Mouse (Mus musculus): Measurements from ENCODE around the gene Spint3.
"Not testable (repeated sequence)": the region's sequence is repeated elsewhere in the genome, so short reads cannot be mapped to it uniquely, and the experiment has no call there.

Spint3 gene

DNA sequence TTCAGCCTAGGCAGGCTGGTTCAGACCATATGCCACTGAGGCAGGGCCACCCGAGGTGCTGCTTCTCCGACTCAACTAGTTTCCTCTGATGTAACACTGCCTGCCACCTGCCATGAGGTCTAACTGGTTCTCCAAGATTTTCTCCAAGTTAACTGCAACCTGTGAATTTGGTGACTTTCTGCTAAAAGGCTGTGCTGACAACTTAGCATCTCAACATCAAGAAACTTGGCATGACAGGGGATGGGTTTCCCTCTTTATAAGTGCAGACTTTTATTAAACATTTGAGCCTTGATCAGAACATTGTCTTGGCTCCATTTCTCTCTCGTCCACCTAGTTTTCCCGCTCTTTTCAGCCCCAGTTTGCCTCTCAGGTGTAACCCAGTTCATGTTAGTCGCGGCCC is at the start of gene Spint3:
TSS of gene Spint3 (minus strand) at position 101 of the 400 bp plus-strand sequence.
- not testable (repeated sequence) for DNase-seq (ENCODE audit: low read depth)

DNA sequence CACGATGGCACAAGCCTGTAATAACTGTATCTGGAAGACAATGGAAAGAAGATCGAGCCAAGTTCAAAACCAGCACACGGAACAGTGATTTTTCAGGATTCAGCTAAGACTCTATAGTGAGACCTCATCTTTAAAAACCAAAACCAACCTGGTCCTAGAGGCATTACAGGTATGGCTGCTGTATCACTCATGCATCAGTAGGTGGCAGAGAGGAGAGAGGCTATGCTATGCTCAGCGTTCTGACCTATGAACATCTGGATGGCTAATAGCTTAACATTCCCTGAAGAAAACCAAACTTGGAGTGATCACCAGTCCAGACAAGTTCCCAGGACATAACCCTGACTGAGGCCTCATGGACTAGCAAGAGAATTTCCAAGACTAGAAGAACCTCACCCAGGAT is 48.5 kb upstream of the Spint3 start:
- no peak for DNase-seq (ENCODE audit: low read depth)

DNA sequence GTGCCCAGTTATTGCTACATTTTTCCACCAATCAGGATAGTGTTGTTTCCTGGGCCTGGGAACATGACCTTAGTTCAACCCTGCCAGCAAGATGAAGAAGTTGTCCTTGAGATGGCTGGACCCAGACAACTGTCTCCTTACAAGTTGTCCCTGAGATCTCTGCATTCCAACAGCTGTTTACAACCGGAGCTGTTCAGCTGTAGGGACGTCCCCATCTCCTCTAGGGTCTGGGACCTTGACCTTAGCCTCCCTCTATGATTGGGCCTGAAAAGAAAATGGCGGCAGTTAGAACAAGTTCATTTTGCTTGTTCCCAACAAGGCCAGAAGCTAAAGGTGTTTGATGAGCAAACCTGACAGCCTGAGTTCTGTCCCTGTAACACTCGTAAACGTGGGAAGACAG is 45.8 kb upstream of the Spint3 start:
- DNase-seq (ENCODE audit: low read depth), result no peak

DNA sequence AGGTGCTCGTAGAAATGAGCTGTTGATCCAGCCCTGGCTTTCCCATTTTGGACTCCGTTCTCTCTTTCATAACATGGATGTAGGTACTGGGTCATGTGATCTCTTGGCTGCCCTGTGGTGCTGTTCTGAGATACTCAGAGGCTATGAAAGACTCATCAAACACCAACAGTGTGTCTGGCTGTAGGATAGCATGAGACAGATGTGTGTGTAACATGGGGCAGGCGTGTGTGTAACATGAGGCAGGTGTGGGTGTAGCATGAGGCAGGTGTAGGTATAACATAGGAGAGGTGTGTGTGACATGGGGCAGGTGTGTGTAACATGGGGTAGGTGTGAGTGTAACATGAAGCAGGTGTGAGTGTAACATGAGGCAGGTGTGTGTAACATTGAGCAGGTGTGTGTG is 42.1 kb upstream of the Spint3 start:
- DNase-seq (ENCODE audit: low read depth), result no peak

DNA sequence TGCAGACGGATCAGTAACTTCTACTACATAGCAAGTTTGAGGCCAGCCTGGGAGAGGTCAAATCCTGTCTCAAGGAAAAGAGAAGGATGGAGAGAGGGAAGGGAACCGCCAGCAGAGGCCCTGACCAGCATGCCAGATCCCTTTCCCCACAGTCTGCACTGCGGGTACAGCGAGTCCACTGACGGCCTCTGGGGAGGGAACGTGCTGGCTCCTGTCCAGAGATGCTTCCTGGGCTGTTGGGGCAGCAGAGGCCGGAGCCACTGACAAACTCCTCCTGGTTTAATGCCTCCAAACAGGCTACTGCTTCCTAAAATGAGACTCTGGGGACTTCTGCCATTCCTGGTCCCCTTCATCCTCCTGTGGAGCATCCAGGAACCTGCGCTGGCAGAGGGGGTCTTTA is 40.2 kb upstream of the Spint3 start, which contains the start of the genes Wfdc6b and Wfdc8:
TSS of gene Wfdc6b (plus strand) at position 52 of the 400 bp plus-strand sequence.
TSS of gene Wfdc8 (minus strand) at position 156 of the 400 bp plus-strand sequence.
- not testable (repeated sequence) for DNase-seq (ENCODE audit: low read depth)

DNA sequence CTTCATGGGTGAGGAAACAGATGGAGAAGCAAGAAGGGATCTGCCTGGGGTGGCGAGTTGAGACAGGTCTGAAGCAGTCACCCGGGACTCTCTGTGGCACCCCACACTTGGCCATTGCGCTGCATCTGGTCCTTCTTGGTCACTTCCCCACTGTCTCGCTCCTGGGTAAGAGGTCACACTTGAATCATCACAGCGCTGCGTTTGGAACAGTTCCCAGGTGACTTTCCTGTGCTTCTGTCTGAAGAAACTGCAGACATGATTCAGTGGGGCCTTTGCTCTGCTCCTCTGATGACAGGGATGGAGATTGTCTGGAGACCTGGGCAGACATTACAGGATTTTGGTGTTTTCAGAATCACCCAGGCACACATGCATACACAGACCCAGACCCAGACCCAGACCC is 35.5 kb upstream of the Spint3 start:
- DNase-seq (ENCODE audit: low read depth), result no peak

DNA sequence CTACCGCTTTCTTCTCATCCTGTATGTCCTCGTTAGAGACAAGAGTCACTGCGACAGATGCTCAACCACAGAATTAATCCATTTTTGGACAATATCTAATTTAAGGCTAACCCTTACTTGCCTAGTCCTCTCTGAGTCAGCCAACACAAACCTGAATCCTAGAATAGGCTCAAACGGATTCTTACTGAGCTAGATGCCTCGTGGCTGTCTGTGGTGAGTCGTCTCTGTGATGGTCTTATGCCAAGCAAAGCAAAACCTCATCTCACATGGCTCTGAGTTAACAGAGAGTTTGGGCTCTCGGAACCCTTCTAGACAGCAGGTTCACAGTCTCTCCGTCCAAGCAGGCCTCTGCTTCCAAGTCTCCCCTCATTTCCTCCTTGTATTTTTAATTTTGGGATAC is 31.2 kb upstream of the Spint3 start:
- DNase-seq (ENCODE audit: low read depth), result no peak

DNA sequence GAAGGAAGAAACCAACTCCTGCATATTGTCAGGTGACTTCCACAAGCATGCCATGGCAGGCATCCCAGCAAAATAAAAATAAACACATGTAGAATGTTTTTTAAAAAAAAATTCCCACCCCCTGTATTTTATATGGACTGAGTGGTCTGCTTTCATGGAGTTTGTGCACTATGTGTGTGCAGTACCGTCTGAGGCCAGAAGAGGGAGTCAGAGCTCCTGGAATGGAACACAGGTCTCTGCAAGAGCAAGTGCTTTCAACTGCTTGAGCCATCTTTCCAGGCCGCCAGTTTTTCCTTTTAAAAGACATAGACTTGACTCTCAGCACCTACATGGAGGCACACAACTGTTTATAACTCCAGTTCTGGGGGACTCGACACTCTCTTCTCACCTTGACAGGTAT is 30.2 kb upstream of the Spint3 start:
- no peak for DNase-seq (ENCODE audit: low read depth)

DNA sequence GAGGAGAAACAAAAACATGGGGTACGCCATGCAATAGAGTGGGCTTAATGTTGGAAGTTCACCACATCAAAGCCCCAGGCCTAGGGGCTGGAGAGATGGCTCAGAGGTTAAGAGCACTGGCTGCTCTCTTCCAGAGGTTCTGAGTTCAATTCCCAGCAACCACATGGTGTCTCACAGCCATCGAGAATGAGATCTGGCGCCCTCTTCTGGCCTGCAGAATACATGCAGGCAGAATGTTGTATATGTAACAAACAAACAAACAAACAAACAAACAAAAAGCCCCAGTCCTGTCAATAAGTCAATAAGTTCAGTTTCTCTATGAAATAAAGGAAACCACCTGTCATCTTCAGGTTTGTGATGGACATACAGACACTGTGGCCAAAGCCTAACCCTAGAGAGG is 26.9 kb upstream of the Spint3 start:
- no peak for DNase-seq (ENCODE audit: low read depth)

DNA sequence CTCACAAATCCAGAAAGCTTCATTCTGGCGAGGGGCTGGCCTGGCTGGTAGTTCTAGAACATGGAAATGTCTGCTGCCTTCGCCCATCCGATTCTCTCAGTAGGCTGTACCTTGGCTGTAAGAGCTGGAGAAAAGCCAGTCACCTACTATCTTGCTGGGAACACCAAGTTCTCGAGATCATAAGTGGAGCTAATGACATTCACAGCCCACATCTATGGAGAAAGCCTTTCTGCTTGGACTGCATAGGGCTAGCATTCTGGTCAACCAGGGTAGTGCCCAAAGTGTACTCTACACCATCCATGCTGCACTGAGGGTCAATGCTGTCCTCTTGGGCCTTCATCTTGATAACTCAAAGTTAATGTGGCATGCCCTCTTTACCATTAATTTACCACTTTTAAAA is 20.2 kb upstream of the Spint3 start, which contains the start of gene Eppin:
TSS of gene Eppin (minus strand) at position 101 of the 400 bp plus-strand sequence.
- DNase-seq (ENCODE audit: low read depth), result no peak

DNA sequence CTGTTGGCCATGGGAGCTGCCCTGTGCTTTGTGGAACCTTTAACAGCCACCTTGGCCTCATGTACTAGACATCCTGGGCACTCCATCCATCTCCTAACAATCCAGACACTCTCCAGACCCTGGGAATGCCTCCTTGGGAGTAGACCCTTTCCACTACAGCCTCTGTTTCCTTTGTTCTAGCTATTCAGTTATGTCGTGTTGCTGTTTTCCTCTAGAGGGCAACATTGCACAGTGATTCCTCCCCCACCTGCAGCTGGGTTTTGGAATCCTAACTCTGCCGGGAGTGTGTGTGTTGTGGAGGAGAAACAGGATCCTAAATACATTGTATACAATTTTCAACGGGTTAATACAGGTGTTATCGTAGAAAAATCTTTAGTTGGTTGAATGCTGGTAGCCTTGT is 18.8 kb upstream of the Spint3 start:
- peak; percentile 14 for DNase-seq (ENCODE audit: low read depth)

DNA sequence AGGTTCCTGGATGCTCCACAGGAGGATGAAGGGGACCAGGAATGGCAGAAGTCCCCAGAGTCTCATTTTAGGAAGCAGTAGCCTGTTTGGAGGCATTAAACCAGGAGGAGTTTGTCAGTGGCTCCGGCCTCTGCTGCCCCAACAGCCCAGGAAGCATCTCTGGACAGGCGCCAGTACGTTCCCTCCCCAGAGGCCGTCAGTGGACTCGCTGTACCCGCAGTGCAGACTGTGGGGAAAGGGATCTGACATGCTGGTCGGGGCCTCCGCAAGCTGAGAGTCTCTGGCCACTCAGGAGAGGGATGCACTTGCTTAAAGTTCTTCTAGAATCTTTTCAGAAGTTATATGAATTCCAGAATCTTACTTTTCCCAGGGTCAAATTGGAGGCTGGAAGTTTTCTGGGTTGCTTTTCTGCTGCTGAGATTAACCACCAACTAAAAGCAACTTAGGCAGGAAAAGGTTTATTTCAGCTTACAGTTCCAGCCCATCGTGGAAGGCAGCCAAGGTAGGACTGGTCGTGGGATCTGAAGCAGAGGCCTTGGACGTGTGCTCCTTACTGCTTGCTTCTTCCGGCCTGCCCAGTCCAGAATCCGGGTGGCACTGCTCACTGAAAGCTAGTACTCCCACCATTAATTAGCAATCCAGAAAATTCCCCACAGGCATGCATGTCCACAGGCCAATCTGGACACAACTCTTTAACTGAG is 11.9 kb upstream of the Spint3 start, which contains the start of gene Wfdc6a:
TSS of gene Wfdc6a (minus strand) at position 423 of the 701 bp plus-strand sequence.
- DNase-seq (ENCODE audit: low read depth), result not testable (repeated sequence)

DNA sequence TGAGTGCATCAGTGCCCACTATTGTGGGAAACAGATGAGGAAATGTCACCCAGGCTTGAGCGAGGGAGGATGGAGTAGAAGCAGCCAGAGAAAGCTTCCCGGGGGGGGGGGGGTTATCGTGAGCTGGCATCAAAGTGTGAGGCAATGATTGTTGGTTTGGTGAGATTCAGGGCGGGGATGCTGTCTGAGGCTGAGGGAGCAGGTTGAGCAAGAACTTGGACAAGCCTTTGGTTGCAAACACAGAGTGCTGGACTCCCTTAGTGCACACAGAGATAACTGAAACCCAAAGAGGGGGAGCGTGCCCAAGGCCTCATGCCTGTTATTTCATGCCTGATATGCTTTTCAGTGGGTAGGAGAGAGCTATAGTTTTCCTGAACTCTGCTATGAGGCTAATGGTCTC is 5.8 kb downstream of the Spint3 start:
- no peak for DNase-seq (ENCODE audit: low read depth)

DNA sequence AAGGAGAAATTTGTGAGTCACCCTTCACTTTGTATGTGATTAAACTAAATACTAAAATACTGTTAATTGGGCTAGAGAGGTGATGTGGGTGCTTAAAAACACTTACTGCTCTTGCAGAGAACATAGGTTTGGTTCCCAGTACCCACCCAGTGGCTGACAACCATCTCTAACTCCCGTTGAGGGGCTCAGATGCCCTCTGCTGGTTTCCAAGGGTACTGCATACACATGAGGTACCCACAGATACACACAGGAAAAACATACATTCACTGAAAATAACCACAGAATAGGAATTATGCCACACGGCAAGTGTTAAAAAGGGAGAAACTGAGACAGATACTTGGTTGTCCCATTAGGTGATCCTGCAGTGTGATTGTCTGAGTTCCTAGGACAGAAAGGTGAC is 6.3 kb downstream of the Spint3 start:
- DNase-seq (ENCODE audit: low read depth), result no peak

DNA sequence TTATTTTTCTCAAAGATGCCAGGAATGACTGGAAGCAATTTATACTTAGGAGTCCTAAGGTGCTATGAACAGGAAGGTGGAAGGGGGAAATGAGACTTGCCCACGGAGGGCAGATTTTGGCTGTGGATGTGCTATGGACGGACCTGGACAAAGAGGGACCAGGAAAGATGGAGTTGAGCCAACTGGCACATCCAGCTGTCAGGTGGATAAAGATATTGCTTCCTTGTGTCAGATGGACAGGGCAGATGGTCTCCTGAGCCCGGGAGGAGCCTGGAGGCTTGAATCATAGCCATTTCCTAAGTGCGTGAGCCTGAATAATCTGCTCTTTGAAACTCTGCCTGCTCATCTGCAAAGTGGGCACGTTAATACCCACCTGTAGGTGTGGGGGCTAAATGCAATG is 8.9 kb downstream of the Spint3 start:
- no peak for DNase-seq (ENCODE audit: low read depth)

DNA sequence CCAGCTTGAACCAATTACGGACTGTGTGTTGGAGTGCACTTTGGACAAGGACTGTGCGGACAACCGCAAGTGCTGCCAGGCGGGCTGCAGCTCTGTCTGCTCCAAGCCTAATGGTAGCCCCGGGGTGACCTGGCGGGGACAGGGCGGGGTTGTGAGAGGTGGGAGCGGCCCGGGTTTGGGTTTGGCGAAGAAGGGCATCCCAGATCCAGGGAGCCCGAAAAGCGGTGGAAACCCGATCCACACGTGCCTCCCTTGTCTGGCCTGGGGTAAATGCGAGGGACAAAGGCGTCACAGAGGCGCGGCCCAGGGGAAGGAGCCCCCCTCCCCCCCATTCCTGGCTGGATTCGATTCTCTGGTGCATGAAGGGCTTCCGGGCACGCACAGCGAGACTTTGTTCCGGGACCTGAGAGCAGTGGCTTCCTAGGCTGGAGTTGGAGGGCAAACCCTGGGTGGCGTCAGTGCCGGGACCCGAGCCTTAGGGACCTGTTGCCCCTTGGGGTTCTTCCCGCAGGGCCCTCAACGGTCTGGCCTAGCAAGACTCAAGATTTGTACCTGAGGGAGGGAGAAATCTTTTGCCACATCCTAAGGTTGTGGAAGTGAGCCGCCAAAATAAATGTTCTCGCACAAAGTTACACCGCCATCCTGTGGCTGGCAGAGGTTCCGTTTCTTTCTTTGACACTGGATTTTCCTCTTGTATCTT is 9.8 kb downstream of the Spint3 start:
- DNase-seq (ENCODE audit: low read depth), result peak; percentile 23

DNA sequence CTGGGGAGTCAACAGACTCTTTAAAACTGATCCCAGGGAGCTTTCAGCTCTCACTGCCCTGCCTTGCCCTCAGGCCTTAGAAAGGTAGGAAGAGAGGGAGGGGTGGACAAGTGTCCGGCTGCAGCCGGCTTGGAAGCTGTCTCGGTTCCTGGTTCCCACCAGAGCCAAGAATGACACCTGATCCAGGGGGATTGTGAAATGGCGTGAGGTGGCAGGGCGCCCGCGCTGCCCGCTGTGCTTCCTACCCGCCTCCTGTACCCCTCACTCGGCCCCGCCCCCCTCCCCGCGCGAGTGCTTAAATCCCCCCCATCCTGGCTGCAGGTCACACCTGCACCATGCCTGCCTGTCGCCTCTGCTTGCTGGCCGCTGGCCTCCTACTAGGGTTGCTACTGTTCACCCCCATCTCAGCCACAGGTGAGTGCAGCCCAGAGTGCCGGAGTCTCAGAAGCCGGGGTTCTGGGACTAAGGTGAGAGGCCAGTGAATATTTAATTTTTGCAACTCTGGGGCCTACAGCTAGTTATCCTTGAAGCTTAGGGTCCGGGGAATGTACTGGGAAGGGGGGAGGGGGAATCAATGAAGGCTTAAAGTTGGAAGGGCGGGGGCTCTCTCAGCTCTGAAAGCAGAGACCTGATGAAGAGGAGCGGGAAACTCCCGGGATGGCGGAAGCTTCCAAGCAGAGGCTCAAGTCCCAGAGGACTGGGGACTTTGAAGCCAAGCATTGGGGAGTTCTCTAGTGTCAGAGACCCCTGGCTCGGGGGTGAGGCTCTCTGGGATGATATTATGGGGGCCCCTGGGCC is 10.7 kb downstream of the Spint3 start, which contains the start of gene Wfdc2:
TSS of gene Wfdc2 (plus strand) at position 23 of the 798 bp plus-strand sequence.
- no peak for DNase-seq (ENCODE audit: low read depth)

DNA sequence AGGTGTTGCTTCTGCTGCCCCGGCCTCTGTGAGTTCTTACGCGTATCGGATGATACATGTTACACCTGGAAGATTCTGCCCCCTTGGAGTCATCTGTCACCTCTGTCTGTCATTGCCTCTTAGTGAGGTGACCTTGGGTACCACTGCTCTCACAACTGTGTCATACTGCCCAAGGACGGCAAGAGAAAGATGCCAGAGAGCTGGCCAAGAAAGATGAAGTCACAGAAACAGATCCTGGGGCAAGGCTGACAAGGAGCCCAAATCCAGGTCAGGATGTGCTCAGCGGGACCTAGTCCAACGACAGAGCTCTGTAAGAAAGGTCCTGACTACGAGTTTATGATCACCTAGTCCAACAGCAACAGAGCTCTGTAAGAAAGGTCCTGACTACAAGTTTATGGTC is 13.2 kb downstream of the Spint3 start:
- DNase-seq (ENCODE audit: low read depth), result no peak

DNA sequence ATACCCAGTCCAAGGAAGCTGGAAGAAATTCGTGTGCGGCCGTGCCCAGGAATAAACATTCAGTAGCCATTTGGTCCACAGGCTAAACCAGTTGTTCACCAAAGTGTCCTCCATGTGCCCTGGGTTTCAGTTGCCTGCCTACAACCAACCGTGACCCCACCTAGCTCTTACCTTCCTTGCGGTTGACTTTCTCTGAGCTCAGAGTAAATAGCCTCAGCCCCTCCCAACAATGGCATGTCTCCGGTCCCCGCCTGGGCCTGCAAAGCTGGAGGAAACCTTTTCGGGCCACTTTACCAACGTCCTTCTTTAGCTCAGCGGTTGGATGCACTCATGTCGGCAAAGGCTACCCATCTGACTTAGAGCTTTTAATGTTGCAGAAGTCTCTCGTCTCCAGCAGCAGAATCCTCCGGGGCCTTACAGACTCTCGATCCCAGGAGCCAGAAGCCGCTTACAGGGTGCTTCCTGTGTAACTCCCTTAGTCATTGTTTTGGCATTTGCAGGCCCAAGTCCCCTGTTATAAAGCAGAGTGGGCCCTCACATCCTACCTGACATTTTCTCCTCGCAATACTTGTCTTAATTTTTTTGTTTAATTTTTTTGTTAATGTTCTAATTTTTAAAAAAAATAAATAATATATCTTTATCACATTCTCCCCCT is 14.1 kb downstream of the Spint3 start:
- DNase-seq (ENCODE audit: low read depth), result peak; percentile 8

DNA sequence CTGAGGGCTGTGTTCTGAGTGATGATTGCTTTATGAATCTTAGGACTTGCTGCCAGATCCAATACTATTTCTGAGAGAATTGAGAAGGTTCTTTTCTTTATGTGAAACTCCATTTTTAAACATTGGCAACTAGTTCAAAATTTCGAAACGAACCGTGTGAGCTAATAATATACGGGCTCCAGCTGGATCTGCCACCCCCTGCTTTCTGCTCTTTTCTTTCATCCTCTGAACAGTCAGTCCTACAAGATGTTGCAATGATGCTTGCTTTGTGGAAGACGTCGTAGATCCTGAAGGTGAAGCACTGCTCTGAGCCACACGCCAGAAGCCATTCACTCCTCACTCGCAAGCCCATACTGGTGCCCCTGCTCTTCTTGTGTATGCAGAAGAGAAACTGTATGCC is 14.8 kb downstream of the Spint3 start:
- DNase-seq (ENCODE audit: low read depth), result no peak

DNA sequence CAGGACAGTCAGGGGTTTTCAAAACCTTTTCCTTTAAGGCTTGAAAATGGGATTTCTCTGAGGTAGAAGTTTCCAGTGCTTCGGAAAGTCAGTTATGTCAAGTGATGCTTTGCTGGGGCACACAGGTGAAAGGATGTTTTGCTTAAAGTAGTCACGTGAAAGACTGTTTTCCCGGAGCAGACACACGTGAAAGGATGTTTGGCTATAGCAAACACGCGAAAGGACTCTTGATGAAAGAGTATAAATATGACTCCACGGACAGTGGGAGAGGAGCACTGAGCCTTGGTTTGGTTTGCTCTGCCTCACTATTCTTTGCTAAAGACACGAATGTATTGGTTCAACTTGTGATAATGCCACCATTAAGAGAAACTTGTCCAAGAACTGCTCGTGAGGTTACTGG is 21.8 kb downstream of the Spint3 start:
- no peak for DNase-seq (ENCODE audit: low read depth)

DNA sequence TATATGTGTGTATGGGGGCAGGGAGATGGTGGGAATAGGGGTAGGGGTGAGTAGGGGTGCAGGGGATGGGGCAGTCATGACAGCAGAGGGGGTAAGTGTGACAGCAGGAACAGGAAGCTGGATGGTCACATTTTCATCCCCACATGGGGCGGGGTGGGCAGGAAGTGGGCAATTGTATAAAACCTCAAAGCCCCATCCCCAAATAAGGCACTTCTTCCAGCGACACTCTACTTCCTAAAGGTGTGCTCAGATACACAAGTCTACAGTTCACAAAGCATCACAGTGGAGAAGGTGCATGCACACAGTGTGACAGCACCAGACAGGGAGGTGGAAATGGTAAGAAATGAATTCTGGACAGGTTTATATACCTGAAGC is 22.4 kb downstream of the Spint3 start:
- DNase-seq (ENCODE audit: low read depth), result no peak

Data from c-Kit-positive CD71-negative TER-119-negative erythroid progenitor cells, embryonic 14.5 days (primary cell).